Mouse (Mus musculus) CH12.LX (cell line): ENCODE measurements at regions not wholly inside any gene's neighbourhood (a gene's known extent, or its start where the extent isn't known, plus 50 kb on each side); places are given as distances from the start of the nearest gene placed in this dataset.
A peak's percentile ranks its signal among the peaks of the same experiment; 100 is the strongest.

ENCODE experiments used
- DNase-seq: peaks from one replicate; pipeline ENCODE4 v3.0.0-alpha.2; 2013; ENCODE audit errors: extremely low read depth
- H3K27ac ChIP-seq: 2 replicates; pipeline ENCODE4 v1.5.1; 2012; ENCODE audit warnings: low read depth, mild to moderate bottlenecking, control low read depth, moderate library complexity; ENCODE audit not compliant: insufficient read depth
- H3K27me3 ChIP-seq: replicated peaks from 2 replicates; pipeline ENCODE3; 2012; ENCODE audit warnings: inconsistent platforms
- H3K36me3 ChIP-seq, 2 experiments: replicated peaks in 1 of 2; 2 replicates each; pipeline versions ENCODE3 to v1.6.1; 2012; ENCODE audit warnings: inconsistent platforms in 1 of 2, low read length in 1 of 2, mild to moderate bottlenecking in 1 of 2, mixed read lengths in 1 of 2, moderate library complexity in 1 of 2; ENCODE audit not compliant: control insufficient read depth in 1 of 2, insufficient read depth in 1 of 2
- H3K4me1 ChIP-seq, 2 experiments: 2 replicates each; pipeline ENCODE4 v1.6.1; 2012; ENCODE audit warnings: inconsistent platforms in 1 of 2, moderate library complexity in 1 of 2; ENCODE audit not compliant: insufficient read depth in 2 of 2, control insufficient read depth in 1 of 2
- H3K4me2 ChIP-seq: 2 replicates; pipeline ENCODE4 v1.6.1; 2012; ENCODE audit warnings: low read depth, mild to moderate bottlenecking, control low read depth; ENCODE audit not compliant: poor library complexity, insufficient read depth, severe bottlenecking
- H3K4me3 ChIP-seq, 3 experiments: fragments of 150-350 bp in 1 of 3; sonication (generic) in 1 of 3; replicated peaks in 1 of 3; 2 replicates each; pipeline versions ENCODE3 to v1.5.1; 2011 to 2012; ENCODE audit warnings: low read depth in 2 of 3, low read length in 2 of 3, mild to moderate bottlenecking in 2 of 3, moderate library complexity in 2 of 3, control low read depth in 1 of 3, improper control_type of control experiment in 1 of 3, inconsistent platforms in 1 of 3, mixed read lengths in 1 of 3; ENCODE audit not compliant: poor library complexity in 1 of 3
- H3K79me2 ChIP-seq: replicated peaks from 2 replicates; pipeline ENCODE4 v1.6.1; 2012; ENCODE audit warnings: mild to moderate bottlenecking, moderate library complexity; ENCODE audit not compliant: control insufficient read depth, poor library complexity, insufficient read depth, severe bottlenecking; ENCODE audit errors: extremely low read depth
- H3K9ac ChIP-seq: 2 replicates; pipeline ENCODE4 v1.6.1; 2012; ENCODE audit warnings: low read depth, mild to moderate bottlenecking, control low read depth, moderate library complexity; ENCODE audit not compliant: insufficient read depth
- H3K9me3 ChIP-seq: replicated peaks from 2 replicates; pipeline ENCODE3; 2012; ENCODE audit warnings: low read length, inconsistent platforms, mixed read lengths
- BHLHE40 ChIP-seq: IDR thresholded peaks from 2 replicates; pipeline ENCODE4 v1.6.1; 2011; ENCODE audit warnings: mild to moderate bottlenecking, low read depth, low read length, improper control_type of control experiment
- CHD1 ChIP-seq: IDR thresholded peaks from 2 replicates; pipeline ENCODE4 v1.6.1; 2012; ENCODE audit warnings: low read depth, low read length, improper control_type of control experiment, inconsistent platforms
- CTCF ChIP-seq, 2 experiments: IDR thresholded peaks in 1 of 2; conservative IDR thresholded peaks in 1 of 2; 2 replicates each; pipeline ENCODE4 v1.5.1; 2011 to 2012; ENCODE audit warnings: low read depth in 2 of 2, low read length in 2 of 2, improper control_type of control experiment in 1 of 2, inconsistent platforms in 1 of 2, mild to moderate bottlenecking in 1 of 2, moderate library complexity in 1 of 2
- EP300 ChIP-seq: IDR thresholded peaks from 2 replicates; pipeline ENCODE4 v1.6.1; 2011; ENCODE audit warnings: low read length, improper control_type of control experiment
- HCFC1 ChIP-seq: IDR thresholded peaks from 2 replicates; pipeline ENCODE4 v1.6.1; 2012; ENCODE audit warnings: low read depth, mild to moderate bottlenecking, inconsistent platforms, low read length, improper control_type of control experiment
- JUN ChIP-seq: IDR thresholded peaks from 2 replicates; pipeline ENCODE4 v1.6.1; 2011; ENCODE audit warnings: low read depth, mild to moderate bottlenecking, low read length, improper control_type of control experiment, moderate library complexity; ENCODE audit not compliant: insufficient read depth
- JUND ChIP-seq: conservative IDR thresholded peaks from 2 replicates; pipeline ENCODE4 v1.6.1; 2011; ENCODE audit warnings: low read depth, low read length, improper control_type of control experiment
- MAX ChIP-seq: IDR thresholded peaks from 2 replicates; pipeline ENCODE4 v1.6.1; 2011; ENCODE audit warnings: low read length, improper control_type of control experiment
- POLR2A ChIP-seq: IDR thresholded peaks from 2 replicates; pipeline ENCODE4 v1.6.1; 2011; ENCODE audit warnings: low read depth, mild to moderate bottlenecking, improper control_type of control experiment, low read length
- RAD21 ChIP-seq: IDR thresholded peaks from 2 replicates; pipeline ENCODE4 v1.6.1; 2011; ENCODE audit warnings: low read depth, mild to moderate bottlenecking, low read length, improper control_type of control experiment, moderate library complexity
- SMC3 ChIP-seq: IDR thresholded peaks from 2 replicates; pipeline ENCODE4 v1.6.1; 2011; ENCODE audit warnings: low read depth, low read length, improper control_type of control experiment
- TCF12 ChIP-seq: IDR thresholded peaks from 2 replicates; pipeline ENCODE4 v1.6.1; 2014; ENCODE audit warnings: low read depth, mild to moderate bottlenecking, inconsistent platforms, low read length, improper control_type of control experiment
- ZC3H11A ChIP-seq: IDR thresholded peaks from 2 replicates; pipeline ENCODE4 v1.6.1; 2012; ENCODE audit warnings: low read depth, mild to moderate bottlenecking, inconsistent platforms, low read length, improper control_type of control experiment
- ZKSCAN1 ChIP-seq: IDR thresholded peaks from 2 replicates; pipeline ENCODE4 v1.6.1; 2012; ENCODE audit warnings: low read depth, inconsistent platforms, low read length, improper control_type of control experiment, borderline replicate concordance
- ZNF384 ChIP-seq: IDR thresholded peaks from 2 replicates; pipeline ENCODE4 v1.6.1; 2012; ENCODE audit warnings: low read depth, low read length, improper control_type of control experiment, inconsistent platforms
- dilution Hi-C: fragments of 300-500 bp; cut with MboI; formaldehyde crosslinking; loops from 2 replicates; pipeline ENCODE4 v1.14.3; 2020; ENCODE audit warnings: low sequenced_read_pairs; ENCODE audit not compliant: extremely low pct_unique_long_range_greater_than_20kb, extremely low pct_ligation_motif_present
- in situ Hi-C: fragments of 300-500 bp; cut with MboI; formaldehyde crosslinking; loops from 3 replicates; pipeline ENCODE4 v1.14.3; 2019; ENCODE audit warnings: low sequenced_read_pairs, low pct_ligation_motif_present, low pct_unique_long_range_greater_than_20kb, mixed read lengths

DNA sequence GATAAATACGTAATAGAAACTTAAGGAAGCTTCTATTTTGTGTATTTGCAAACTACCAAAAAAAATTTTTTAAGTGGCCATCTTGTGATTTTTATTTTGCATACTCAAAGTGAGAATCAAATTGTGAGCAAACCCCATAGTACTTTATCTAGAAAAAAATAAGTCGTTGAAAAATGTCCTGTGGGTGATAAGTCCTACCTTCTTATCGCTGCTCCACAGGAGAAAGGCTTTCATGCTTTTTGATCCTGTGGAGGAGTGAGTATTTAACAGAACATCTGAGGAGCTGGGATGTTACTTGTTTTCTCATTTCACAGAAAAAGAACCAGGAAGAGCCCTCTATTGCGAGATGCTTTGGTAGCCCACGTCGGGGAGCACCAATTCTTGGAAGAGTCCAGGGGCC lies 72.7 kb upstream of the Ccdc39 start:
- no peaks in the 10 kb centered on the region for H3K9me3 ChIP-seq
- no peak for TF ChIP-seq HCFC1
- no peak for TF ChIP-seq POLR2A
- TF ChIP-seq, all 38 proteins: peak for 0
- Histone ChIP-seq H3K4me3 (no peak overlapping the region), H3K36me3 (no peaks in the 10 kb centered on the region), H3K79me2 (no peaks in the 10 kb centered on the region), H3K27me3 (no peaks in the 10 kb centered on the region), H3K27ac (no peak overlapping the region), H3K9ac (no peak overlapping the region), H3K4me1 (no peaks in the 10 kb centered on the region; a peak in 1 of 4 replicates), H3K4me2 (no peak overlapping the region)
- dilution Hi-C loops (no loop called here), in situ Hi-C loops (no loop called here)
- no peak for DNase-seq

DNA sequence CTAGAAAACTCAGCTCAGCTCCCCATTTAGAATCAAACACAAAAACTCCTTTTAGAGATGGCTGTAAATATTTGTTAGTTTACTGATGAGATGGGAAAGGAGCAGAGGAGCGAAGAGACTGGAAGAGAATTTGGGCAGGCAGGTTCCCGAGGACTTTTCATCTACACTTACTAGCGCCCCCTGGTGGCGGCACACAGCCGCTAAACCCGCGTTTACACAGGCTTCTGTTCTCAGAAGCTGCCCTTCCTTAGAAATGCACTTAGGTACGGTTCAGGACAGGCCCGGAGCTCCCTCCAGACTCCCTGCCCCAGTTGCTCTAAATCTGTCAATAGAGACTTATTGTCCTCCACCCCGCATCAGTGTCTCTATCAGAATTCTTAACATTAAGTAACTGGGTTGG lies 74.7 kb upstream of the Ccdc39 start:
- dilution Hi-C loops = no loop called here
- H3K9ac ChIP-seq = no peak overlapping the region
- no peaks in the 10 kb centered on the region for H3K79me2 ChIP-seq
- no peaks in the 10 kb centered on the region for H3K27me3 ChIP-seq
- no peaks in the 10 kb centered on the region; a peak in 1 of 4 replicates for H3K4me1 ChIP-seq
- H3K27ac ChIP-seq = no peak overlapping the region
- in situ Hi-C loops = no loop called here
- H3K4me3 ChIP-seq = no peak overlapping the region
- peak overlapping the region; percentile 38; the same call in 1 of the 2 replicates for H3K4me2 ChIP-seq
- no peaks in the 10 kb centered on the region for H3K36me3 ChIP-seq
- TF ChIP-seq JUND = no peak
- no peak for TF ChIP-seq TCF12
- no peak for TF ChIP-seq EP300
- TF ChIP-seq ZC3H11A = no peak
- peak; percentile 47 for TF ChIP-seq RAD21
- TF ChIP-seq CTCF (conservative IDR thresholded peaks at IDR 0.05 in 1 of 2, IDR thresholded peaks at IDR 0.05 in 1 of 2; ENCODE audit: low read depth in 2 of 2, low read length in 2 of 2) = peak; percentile 53 to 88
- no peak for TF ChIP-seq JUN
- no peak for TF ChIP-seq BHLHE40
- TF ChIP-seq SMC3 = peak; percentile 88
- no peak for TF ChIP-seq MAX
- no peak for TF ChIP-seq ZNF384
- DNase-seq = peak; percentile 70
- no peaks in the 10 kb centered on the region for H3K9me3 ChIP-seq

DNA sequence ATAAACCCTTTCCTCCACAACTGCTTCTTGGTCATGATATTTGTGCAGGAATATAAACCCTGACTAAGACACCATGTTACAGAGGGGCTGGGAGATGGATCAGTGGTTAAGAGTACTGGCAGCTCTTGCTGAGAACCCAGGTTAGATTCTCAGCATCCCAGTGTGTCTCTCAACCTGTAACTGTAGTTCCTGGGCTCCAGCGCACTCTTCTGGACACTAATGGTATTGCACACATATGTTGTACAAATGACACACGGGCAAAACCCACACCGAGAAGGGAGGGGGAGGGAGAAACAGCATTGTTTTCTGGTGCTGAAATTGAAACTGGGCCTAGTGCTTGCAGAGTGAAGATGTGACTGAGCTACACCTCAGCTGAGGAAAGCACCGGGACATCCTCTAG lies 81.0 kb upstream of the Ccdc39 start:
- no peak for DNase-seq
- H3K79me2 ChIP-seq = no peaks in the 10 kb centered on the region

More for the DNA sequence above, 81.0 kb upstream of the Ccdc39 start:
- Histone ChIP-seq H3K9ac (no peak overlapping the region), H3K9me3 (peaks cover 3% of the 10 kb centered on the region), H3K36me3 (no peaks in the 10 kb centered on the region), H3K4me1 (no peaks in the 10 kb centered on the region), H3K27me3 (no peaks in the 10 kb centered on the region), H3K4me3 (no peak overlapping the region), H3K4me2 (no peak overlapping the region), H3K27ac (no peak overlapping the region)
- TF ChIP-seq SMC3 (no peak), CTCF (conservative IDR thresholded peaks at IDR 0.05 in 1 of 2, IDR thresholded peaks at IDR 0.05 in 1 of 2; ENCODE audit: low read depth in 2 of 2, low read length in 2 of 2) (peak in 1 of 2 experiments; percentile 17; a peak in 1 of 4 replicates), ZC3H11A (no peak), CHD1 (no peak), ZKSCAN1 (no peak)
- dilution Hi-C loops = no loop called here
- in situ Hi-C loops = loop anchor here (10.0 kb wide), 1 partner anchor 90 kb away; no protein-coding TSS in a partner anchor
